ENCODE assay signal across 8 mouse cellular contexts in genomic region chr9:89705197-89705533, GRCm38 (mm10). TPM values are rescaled to one million over a fixed set of nuclear protein-coding genes. Genes with fewer than 3 reads are reported as not detected.
DNase-seq lines count a peak whose midpoint lies in the region; ATAC-seq lines count a peak whose summit lies in the region.

No protein-coding gene starts in this region.

- peak; percentile 52 for ATAC-seq in kidney, embryonic 15.5 days (replicated peaks; ENCODE audit: low FRiP score)
- peak; percentile 68 for ATAC-seq in intestine, embryonic 15.5 days
- ATAC-seq in neural tube, embryonic 12.5 days (ENCODE audit: low FRiP score, low read depth) = peak; percentile 68

- intact Hi-C loops in left cerebral cortex, postnatal 25 days (cut with DNase I) = loop anchor here (1.0 to 5.0 kb wide), 3 partner anchors 32 to 267 kb away; no protein-coding TSS in a partner anchor

- WGBS in kidney, embryonic 15.5 days = 8% methylated on average over 10 of the region's 10 CpGs
- WGBS in embryonic facial prominence, embryonic 10.5 days = 6% methylated on average over 10 of the region's 10 CpGs
- 9% methylated on average over 10 of the region's 10 CpGs for WGBS in intestine, embryonic 15.5 days
- 10% methylated on average over 10 of the region's 10 CpGs for WGBS in neural tube, embryonic 12.5 days

- no peak for DNase-seq in kidney, postnatal 10 days
- no peak for DNase-seq in embryonic facial prominence, embryonic 10.5 days (ENCODE audit: low spot score)
- no peak for DNase-seq in cerebellum, adult 11 months
- DNase-seq in left cerebral cortex, postnatal 25 days (ENCODE audit: low spot score in 2 of 2) = no peak
- no peak for DNase-seq in frontal cortex, postnatal 14 days (ENCODE audit: low spot score in 2 of 2)

- no peaks in the 10 kb centered on the region for H3K9me3 ChIP-seq in kidney, embryonic 15.5 days (replicated peaks)
- H3K9me3 ChIP-seq in embryonic facial prominence, embryonic 10.5 days = no peaks in the 10 kb centered on the region
- H3K9me3 ChIP-seq in intestine, embryonic 15.5 days = no peaks in the 10 kb centered on the region
- H3K9me3 ChIP-seq in neural tube, embryonic 12.5 days = no peaks in the 10 kb centered on the region

- H3K4me2 ChIP-seq in kidney, embryonic 15.5 days = peak overlapping the region; percentile 78
- peak overlapping the region; percentile 83 for H3K4me2 ChIP-seq in intestine, embryonic 15.5 days (replicated peaks)
- H3K4me2 ChIP-seq in neural tube, embryonic 12.5 days (replicated peaks) = peak overlapping the region; percentile 78

- H3K4me3 ChIP-seq in kidney, embryonic 15.5 days (replicated peaks) = peak overlapping the region; percentile 59
- peak overlapping the region; percentile 72 for H3K4me3 ChIP-seq in embryonic facial prominence, embryonic 10.5 days
- H3K4me3 ChIP-seq in intestine, embryonic 15.5 days (replicated peaks) = peak overlapping the region; percentile 48
- H3K4me3 ChIP-seq in neural tube, embryonic 12.5 days = peak overlapping the region; percentile 54

- no peaks in the 10 kb centered on the region for H3K27me3 ChIP-seq in kidney, embryonic 15.5 days
- H3K27me3 ChIP-seq in embryonic facial prominence, embryonic 10.5 days (replicated peaks; ENCODE audit: low read depth, poor library complexity, severe bottlenecking) = no peaks in the 10 kb centered on the region
- no peaks in the 10 kb centered on the region for H3K27me3 ChIP-seq in intestine, embryonic 15.5 days (replicated peaks)
- H3K27me3 ChIP-seq in neural tube, embryonic 12.5 days (replicated peaks) = no peaks in the 10 kb centered on the region

- H3K36me3 ChIP-seq in kidney, embryonic 15.5 days = peaks cover 21% of the 10 kb centered on the region
- H3K36me3 ChIP-seq in embryonic facial prominence, embryonic 10.5 days (replicated peaks) = peaks cover 15% of the 10 kb centered on the region
- peaks cover 5% of the 10 kb centered on the region; the same call in 1 of the 2 replicates for H3K36me3 ChIP-seq in intestine, embryonic 15.5 days
- H3K36me3 ChIP-seq in neural tube, embryonic 12.5 days = peaks cover 6% of the 10 kb centered on the region; the same call in 1 of the 2 replicates

- H3K9ac ChIP-seq in kidney, embryonic 15.5 days = peak overlapping the region; percentile 50
- peak overlapping the region; percentile 58 for H3K9ac ChIP-seq in intestine, embryonic 15.5 days
- H3K9ac ChIP-seq in neural tube, embryonic 12.5 days = peak overlapping the region; percentile 63

- peaks cover 7% of the 10 kb centered on the region for H3K4me1 ChIP-seq in kidney, embryonic 15.5 days
- peaks cover 10% of the 10 kb centered on the region for H3K4me1 ChIP-seq in embryonic facial prominence, embryonic 10.5 days
- H3K4me1 ChIP-seq in intestine, embryonic 15.5 days (replicated peaks) = 0 out of 2 replicates have a peak, but pooled peaks cover 3% of the 10 kb centered on the region
- H3K4me1 ChIP-seq in neural tube, embryonic 12.5 days = peaks cover 8% of the 10 kb centered on the region; the same call in 1 of the 2 replicates

- peak overlapping the region; percentile 75 for H3K27ac ChIP-seq in kidney, embryonic 15.5 days
- H3K27ac ChIP-seq in embryonic facial prominence, embryonic 10.5 days (replicated peaks) = peak overlapping the region; percentile 93
- peak overlapping the region; percentile 60; the same call in 1 of the 2 replicates for H3K27ac ChIP-seq in intestine, embryonic 15.5 days
- no peak overlapping the region for H3K27ac ChIP-seq in neural tube, embryonic 12.5 days

RNA-seq across cellular contexts. Expression of gene Tmed3, which starts 0.3 kb away (rescaled TPM):
- polyA plus RNA-seq in kidney, embryonic 15.5 days (2015; fragmentation: Nextera tagmentation; extraction: Ambion mirVana) = 85.3 and 92.8 TPM in 2 replicates
- polyA plus RNA-seq in embryonic facial prominence, embryonic 10.5 days (2016; fragmentation: Nextera tagmentation; extraction: Ambion mirVana) = 43.3 and 45.6 TPM in 2 replicates
- polyA plus RNA-seq in intestine, embryonic 15.5 days (2015; fragmentation: Nextera tagmentation; extraction: Ambion mirVana) = 111 and 142 TPM in 2 replicates
- polyA plus RNA-seq in neural tube, embryonic 12.5 days (2016; fragmentation: Nextera tagmentation; extraction: Ambion mirVana) = 39.1 and 40.6 TPM in 2 replicates
- 10 to 100 TPM; 29.0 to 31.4 TPM for total RNA-seq in left cerebral cortex, postnatal 25 days (2021)

RNA-seq across cellular contexts. Expression of gene Ankrd34c, which starts 33.1 kb away (rescaled TPM):
- polyA plus RNA-seq in kidney, embryonic 15.5 days (2015; fragmentation: Nextera tagmentation; extraction: Ambion mirVana) = not detected in 2 replicates
- 0.05 TPM in 1 of 2 replicates, not detected in the other for polyA plus RNA-seq in embryonic facial prominence, embryonic 10.5 days (2016; fragmentation: Nextera tagmentation; extraction: Ambion mirVana)
- polyA plus RNA-seq in intestine, embryonic 15.5 days (2015; fragmentation: Nextera tagmentation; extraction: Ambion mirVana) = not detected in 2 replicates
- polyA plus RNA-seq in neural tube, embryonic 12.5 days (2016; fragmentation: Nextera tagmentation; extraction: Ambion mirVana) = not detected in 2 replicates
- 10 to 100 TPM; 10.8 to 12.7 TPM for total RNA-seq in left cerebral cortex, postnatal 25 days (2021)
